9 mouse cellular contexts compared by ENCODE assay signal in genomic region chr6:56480914-56481482, GRCm38 (mm10).
DNase-seq lines count a peak whose midpoint lies in the region; ATAC-seq and TF ChIP-seq lines count a peak whose summit lies in the region.
"Had no signal": no experiment of that assay in that cellular context is flagged by ENCODE, and none has a peak within 500 bp of the region (broad histone marks: within the 10 kb centered on the region; RNA-seq: fewer than 3 reads in every experiment).

No protein-coding gene starts in this region.

- no peak for TF ChIP-seq POLR2A in limb, embryonic 14.5 days (IDR thresholded peaks at IDR 0.05; ENCODE audit: borderline replicate concordance, extremely low read depth, insufficient read depth, insufficient read length)

- no peak overlapping the region for H3K4me3 ChIP-seq in forebrain, embryonic 13.5 days
- H3K4me3 ChIP-seq in kidney, embryonic 14.5 days (ENCODE audit: low read length): no peak overlapping the region
- H3K4me3 ChIP-seq in limb, embryonic 14.5 days (replicated peaks; ENCODE audit: low read length): no peak overlapping the region
- no peak overlapping the region for H3K4me3 ChIP-seq in neural tube, embryonic 15.5 days (replicated peaks)
- H3K4me3 ChIP-seq: myocyte had no signal

- H3K27ac ChIP-seq in forebrain, embryonic 13.5 days: no peak overlapping the region
- no peak overlapping the region for H3K27ac ChIP-seq in kidney, embryonic 14.5 days (ENCODE audit: low read depth, low read length)
- H3K27ac ChIP-seq in limb, embryonic 14.5 days (replicated peaks; ENCODE audit: low read depth, low read length): no peak overlapping the region
- no peak overlapping the region for H3K27ac ChIP-seq in neural tube, embryonic 15.5 days (replicated peaks)

- H3K9me3 ChIP-seq in forebrain, embryonic 13.5 days (replicated peaks): no peaks in the 10 kb centered on the region
- H3K9me3 ChIP-seq in kidney, embryonic 14.5 days (ENCODE audit: control insufficient read depth, low read length): no peaks in the 10 kb centered on the region
- H3K9me3 ChIP-seq in limb, embryonic 14.5 days (ENCODE audit: control insufficient read depth, low read length): no peaks in the 10 kb centered on the region
- no peaks in the 10 kb centered on the region for H3K9me3 ChIP-seq in neural tube, embryonic 15.5 days (replicated peaks)

- peak; percentile 66 for ATAC-seq in forebrain, embryonic 13.5 days
- ATAC-seq in kidney, embryonic 14.5 days (ENCODE audit: low FRiP score, low TSS enrichment): peak; percentile 32; the same call in 1 of the 2 replicates
- ATAC-seq in limb, embryonic 14.5 days (ENCODE audit: low FRiP score, low read depth): no peak; the same call in 1 of the 2 replicates
- ATAC-seq in neural tube, embryonic 15.5 days (ENCODE audit: low FRiP score): peak; percentile 76
- no peak for ATAC-seq in megakaryocyte, adult 5-6 weeks (ENCODE audit: poor library complexity, severe bottlenecking)

- H3K4me1 ChIP-seq in forebrain, embryonic 13.5 days: no peaks in the 10 kb centered on the region
- H3K4me1 ChIP-seq in kidney, embryonic 14.5 days (ENCODE audit: control insufficient read depth, insufficient read depth, low read length): no peaks in the 10 kb centered on the region
- no peaks in the 10 kb centered on the region for H3K4me1 ChIP-seq in limb, embryonic 14.5 days (ENCODE audit: control insufficient read depth, insufficient read depth, low read length)
- no peaks in the 10 kb centered on the region for H3K4me1 ChIP-seq in neural tube, embryonic 15.5 days

- H3K9ac ChIP-seq in forebrain, embryonic 13.5 days: no peak overlapping the region
- H3K9ac ChIP-seq in kidney, embryonic 14.5 days (ENCODE audit: low read depth, low read length): no peak overlapping the region
- H3K9ac ChIP-seq in limb, embryonic 14.5 days (ENCODE audit: low read depth, low read length, severe bottlenecking): no peak overlapping the region
- H3K9ac ChIP-seq in neural tube, embryonic 15.5 days (replicated peaks): no peak overlapping the region

- peak; percentile 18 for DNase-seq in ovary, postnatal 10 days (ENCODE audit: low spot score)
- DNase-seq in ovary, adult 18-20 months (ENCODE audit: low spot score): no peak
- DNase-seq in c-Kit-positive CD71-positive TER-119-negative erythroid progenitor cells, embryonic 14.5 days (ENCODE audit: low read depth): peak; percentile 20
- peak; percentile 78 for DNase-seq in limb, embryonic 14.5 days (ENCODE audit: low spot score)

- no peaks in the 10 kb centered on the region for H3K36me3 ChIP-seq in forebrain, embryonic 13.5 days (ENCODE audit: poor library complexity, severe bottlenecking)
- H3K36me3 ChIP-seq in kidney, embryonic 14.5 days (ENCODE audit: control insufficient read depth, insufficient read depth, low read length): no peaks in the 10 kb centered on the region
- H3K36me3 ChIP-seq in limb, embryonic 14.5 days (ENCODE audit: control insufficient read depth, insufficient read depth, low read length): no peaks in the 10 kb centered on the region
- H3K36me3 ChIP-seq in neural tube, embryonic 15.5 days: no peaks in the 10 kb centered on the region

- WGBS in forebrain, embryonic 13.5 days: 2% methylated on average over 6 of the region's 6 CpGs
- 2% methylated on average over 6 of the region's 6 CpGs for WGBS in kidney, embryonic 14.5 days
- 2% methylated on average over 6 of the region's 6 CpGs for WGBS in limb, embryonic 14.5 days
- 3% methylated on average over 6 of the region's 6 CpGs for WGBS in neural tube, embryonic 15.5 days

- H3K27me3 ChIP-seq in forebrain, embryonic 13.5 days: no peaks in the 10 kb centered on the region
- H3K27me3 ChIP-seq in kidney, embryonic 14.5 days (ENCODE audit: control insufficient read depth, insufficient read depth, low read length): no peaks in the 10 kb centered on the region
- no peaks in the 10 kb centered on the region for H3K27me3 ChIP-seq in limb, embryonic 14.5 days (ENCODE audit: control insufficient read depth, insufficient read depth, low read length)
- no peaks in the 10 kb centered on the region for H3K27me3 ChIP-seq in neural tube, embryonic 15.5 days (replicated peaks)

- H3K4me2 ChIP-seq in forebrain, embryonic 13.5 days: no peak overlapping the region
- no peak overlapping the region for H3K4me2 ChIP-seq in kidney, embryonic 14.5 days (replicated peaks; ENCODE audit: low read depth, low read length)
- no peak overlapping the region for H3K4me2 ChIP-seq in limb, embryonic 14.5 days (replicated peaks; ENCODE audit: low read depth, low read length, severe bottlenecking)
- H3K4me2 ChIP-seq in neural tube, embryonic 15.5 days: no peak overlapping the region

Comparison
In these comparisons a context has a peak if more than half of its experiments do, and no peak if none do; other contexts are left out.
1. ATAC-seq: peak in forebrain, embryonic 13.5 days (single experiment), kidney, embryonic 14.5 days (single experiment) and neural tube, embryonic 15.5 days (single experiment); none in limb, embryonic 14.5 days (single experiment) and megakaryocyte, adult 5-6 weeks (single experiment).